Mouse (Mus musculus): ENCODE measurements around the gene Six3.

GRCm38 (mm10) chr17:85631106-85631505, 17.7 kb downstream of the Six3 start:
- TF ChIP-seq CTCF (IDR thresholded peaks at IDR 0.05; ENCODE audit: extremely low read depth, insufficient read length, insufficient replicate concordance, low read depth, low read length) (no peak), POLR2A (IDR thresholded peaks at IDR 0.05; ENCODE audit: low read depth, low read length) (no peak)
